Mouse (Mus musculus): ENCODE measurements around the gene Dctn2. TPM values are rescaled to one million over a fixed set of nuclear protein-coding genes. Genes with fewer than 3 reads are reported as not detected.
A peak's percentile ranks its signal among the peaks of the same experiment; 100 is the strongest.

Gene Dctn2
- total and polyA plus RNA-seq, 3 experiments = 240 to 297 TPM; not detected in 1

- peaks cover 0 to 16% of the 10 kb centered on the region in 2 experiments; a peak in 2 of 4 replicates for H3K4me1 ChIP-seq (ENCODE audit: control insufficient read depth in 1 of 2, insufficient read depth in 2 of 2, low read length in 2 of 2)
- peaks cover 32% of the 10 kb centered on the region for H3K79me2 ChIP-seq (ENCODE audit: control insufficient read depth, insufficient read depth, low read length, poor library complexity)
- H3K9ac ChIP-seq (ENCODE audit: control insufficient read depth, low read depth, low read length, poor library complexity, severe bottlenecking) = no peak overlapping the region
- H3K36me3 ChIP-seq (ENCODE audit: control insufficient read depth in 1 of 2, insufficient read depth in 2 of 2, low read length in 2 of 2) = peaks cover 16 to 18% of the 10 kb centered on the region in 2 experiments
- DNase-seq (ENCODE audit: low read depth, low spot score) = no peak
- H3K9me3 ChIP-seq (replicated peaks; ENCODE audit: insufficient read depth, low read length) = no peaks in the 10 kb centered on the region
- H3K27me3 ChIP-seq (ENCODE audit: control insufficient read depth in 1 of 2, insufficient read depth in 2 of 2, low read length in 2 of 2) = no peaks in the 10 kb centered on the region
- TF ChIP-seq SMC3 (IDR thresholded peaks at IDR 0.05; ENCODE audit: low read depth, low read length) (peak; percentile 13; the same call in 1 of the 2 replicates), ZC3H11A (IDR thresholded peaks at IDR 0.05; ENCODE audit: low read depth, low read length) (no peak), UBTF (IDR thresholded peaks at IDR 0.05; ENCODE audit: borderline replicate concordance, insufficient read depth, low read depth, low read length) (no peak), USF2 (IDR thresholded peaks at IDR 0.05; ENCODE audit: borderline replicate concordance in 1 of 2, insufficient read depth in 1 of 2, low read depth in 1 of 2, low read length in 2 of 2) (no peak), MAFK (IDR thresholded peaks at IDR 0.05; ENCODE audit: borderline replicate concordance, low read depth, low read length) (no peak), HCFC1 (IDR thresholded peaks at IDR 0.05; ENCODE audit: low read depth, low read length) (no peak), USF1 (IDR thresholded peaks at IDR 0.05; ENCODE audit: low read depth, low read length) (no peak), TCF12 (IDR thresholded peaks at IDR 0.05; ENCODE audit: low read depth, low read length) (no peak), E2F4 (IDR thresholded peaks at IDR 0.05; ENCODE audit: borderline replicate concordance, low read depth, low read length) (no peak), KAT2A (conservative IDR thresholded peaks at IDR 0.05; ENCODE audit: low read depth, low read length) (no peak), ZNF384 (IDR thresholded peaks at IDR 0.05; ENCODE audit: low read depth, low read length) (no peak), POLR2AphosphoS2 (IDR thresholded peaks at IDR 0.05; ENCODE audit: low read length) (peak; percentile 71), GATA1 (IDR thresholded peaks at IDR 0.05; ENCODE audit: low read depth, low read length) (no peak), ZMIZ1 (IDR thresholded peaks at IDR 0.05; ENCODE audit: low read depth, low read length) (peak; percentile 17; the same call in 1 of the 2 replicates), EP300 (IDR thresholded peaks at IDR 0.05; ENCODE audit: low read depth in 1 of 2, low read length in 2 of 2) (no peak), MAZ (IDR thresholded peaks at IDR 0.05; ENCODE audit: low read depth, low read length) (no peak), POLR2A (IDR thresholded peaks at IDR 0.05; ENCODE audit: control insufficient read depth in 1 of 2, insufficient read depth in 1 of 2, low read depth in 1 of 2, low read length in 2 of 2, poor library complexity in 1 of 2) (peak in 1 of 2 experiments; percentile 55; a peak in 2 of 4 replicates), NELFE (IDR thresholded peaks at IDR 0.05; ENCODE audit: low read depth, low read length) (no peak; the same call in 1 of the 2 replicates)
- H3K27ac ChIP-seq (ENCODE audit: control insufficient read depth, low read depth, low read length) = peak overlapping the region; percentile 49
- no peak overlapping the region for H3K4me3 ChIP-seq (ENCODE audit: control insufficient read depth in 1 of 2, insufficient read depth in 1 of 2, low read depth in 2 of 2, low read length in 2 of 2)
Observed at GRCm38 (mm10) chr10:127294895-127295510, 28.8 kb downstream of the Dctn2 start.

All from MEL (cell line).